Mouse (Mus musculus): Measurements from ENCODE around the gene Fam204a. TPM values are rescaled to one million over a fixed set of nuclear protein-coding genes. Genes with fewer than 3 reads are reported as not detected.

The Fam204a gene
- 44.9 and 48.8 TPM in 2 replicates for polyA plus RNA-seq (2015; fragmentation: Nextera tagmentation; extraction: Ambion mirVana)

GRCm38 (mm10) chr19:60225899-60226844 is at the start of gene Fam204a:
Gene Fam204a (minus strand): TSS chr19:60226701.
- Histone ChIP-seq H3K36me3 (ENCODE audit: control insufficient read depth, insufficient read depth, low read length) (no peaks in the 10 kb centered on the region), H3K4me1 (replicated peaks; ENCODE audit: control insufficient read depth, insufficient read depth, low read length) (peaks cover 6% of the 10 kb centered on the region; the same call in 1 of the 2 replicates), H3K4me2 (ENCODE audit: low read depth, low read length) (peak within 1 kb of the TSS; percentile 51), H3K4me3 (ENCODE audit: low read length) (peak within 1 kb of the TSS; percentile 93), H3K27ac (ENCODE audit: low read length) (peak within 1 kb of the TSS; percentile 98), H3K27me3 (ENCODE audit: control insufficient read depth, insufficient read depth, low read depth, low read length) (no peaks in the 10 kb centered on the region), H3K9ac (ENCODE audit: low read length) (peak within 1 kb of the TSS; percentile 97), H3K9me3 (ENCODE audit: control insufficient read depth, low read length) (no peaks in the 10 kb centered on the region)
- peak; percentile 100 for ATAC-seq (ENCODE audit: low read depth)
- under 1% methylated on average over 67 of the region's 68 CpGs for WGBS

GRCm38 (mm10) chr19:60265789-60266188 is 39.3 kb upstream of the Fam204a start:
- H3K4me2 ChIP-seq (ENCODE audit: low read depth, low read length), result no peak overlapping the region
- H3K9me3 ChIP-seq (ENCODE audit: control insufficient read depth, low read length), result no peaks in the 10 kb centered on the region
- no peak overlapping the region for H3K9ac ChIP-seq (ENCODE audit: low read length)
- no peaks in the 10 kb centered on the region for H3K4me1 ChIP-seq (replicated peaks; ENCODE audit: control insufficient read depth, insufficient read depth, low read length)
- H3K36me3 ChIP-seq (ENCODE audit: control insufficient read depth, insufficient read depth, low read length), result no peaks in the 10 kb centered on the region
- no peak for ATAC-seq (ENCODE audit: low read depth)
- H3K4me3 ChIP-seq (ENCODE audit: low read length), result no peak overlapping the region
- H3K27ac ChIP-seq (ENCODE audit: low read length), result no peak overlapping the region
- H3K27me3 ChIP-seq (ENCODE audit: control insufficient read depth, insufficient read depth, low read depth, low read length), result no peaks in the 10 kb centered on the region
- 49% methylated on average over 1 of the region's 1 CpGs for WGBS

- no peaks in the 10 kb centered on the region for H3K9me3 ChIP-seq (ENCODE audit: control insufficient read depth, low read length)
- no peaks in the 10 kb centered on the region for H3K27me3 ChIP-seq (ENCODE audit: control insufficient read depth, insufficient read depth, low read depth, low read length)
- no peak overlapping the region for H3K4me2 ChIP-seq (ENCODE audit: low read depth, low read length)
- H3K4me3 ChIP-seq (ENCODE audit: low read length), result no peak overlapping the region
- ATAC-seq (ENCODE audit: low read depth), result no peak
- H3K9ac ChIP-seq (ENCODE audit: low read length), result no peak overlapping the region
- H3K27ac ChIP-seq (ENCODE audit: low read length), result no peak overlapping the region
- 83% methylated on average over 5 of the region's 5 CpGs for WGBS
- no peaks in the 10 kb centered on the region for H3K36me3 ChIP-seq (ENCODE audit: control insufficient read depth, insufficient read depth, low read length)
- H3K4me1 ChIP-seq (replicated peaks; ENCODE audit: control insufficient read depth, insufficient read depth, low read length), result no peaks in the 10 kb centered on the region
These were observed 34.2 kb upstream of the Fam204a start for GRCm38 (mm10) chr19:60260689-60261088.

GRCm38 (mm10) chr19:60252021-60252420 is 25.5 kb upstream of the Fam204a start:
- no peak for ATAC-seq (ENCODE audit: low read depth)
- Histone ChIP-seq H3K27me3 (ENCODE audit: control insufficient read depth, insufficient read depth, low read depth, low read length) (no peaks in the 10 kb centered on the region), H3K9me3 (ENCODE audit: control insufficient read depth, low read length) (no peaks in the 10 kb centered on the region), H3K27ac (ENCODE audit: low read length) (no peak overlapping the region), H3K4me1 (replicated peaks; ENCODE audit: control insufficient read depth, insufficient read depth, low read length) (peaks cover 4% of the 10 kb centered on the region; the same call in 1 of the 2 replicates), H3K36me3 (ENCODE audit: control insufficient read depth, insufficient read depth, low read length) (no peaks in the 10 kb centered on the region), H3K4me3 (ENCODE audit: low read length) (no peak overlapping the region), H3K4me2 (ENCODE audit: low read depth, low read length) (no peak overlapping the region), H3K9ac (ENCODE audit: low read length) (no peak overlapping the region)
- WGBS, result 41% methylated on average over 2 of the region's 2 CpGs

- 43% methylated on average over 9 of the region's 9 CpGs for WGBS
- peak; percentile 82 for ATAC-seq (ENCODE audit: low read depth)
- Histone ChIP-seq H3K4me3 (ENCODE audit: low read length) (no peak overlapping the region), H3K4me1 (replicated peaks; ENCODE audit: control insufficient read depth, insufficient read depth, low read length) (peaks cover 4% of the 10 kb centered on the region; the same call in 1 of the 2 replicates), H3K9ac (ENCODE audit: low read length) (no peak overlapping the region), H3K4me2 (ENCODE audit: low read depth, low read length) (peak overlapping the region; percentile 25; the same call in 1 of the 2 replicates), H3K9me3 (ENCODE audit: control insufficient read depth, low read length) (no peaks in the 10 kb centered on the region), H3K36me3 (ENCODE audit: control insufficient read depth, insufficient read depth, low read length) (no peaks in the 10 kb centered on the region), H3K27ac (ENCODE audit: low read length) (peak overlapping the region; percentile 37; the same call in 1 of the 2 replicates), H3K27me3 (ENCODE audit: control insufficient read depth, insufficient read depth, low read depth, low read length) (no peaks in the 10 kb centered on the region)
These were observed 24.7 kb upstream of the Fam204a start for GRCm38 (mm10) chr19:60251197-60251596.

GRCm38 (mm10) chr19:60245250-60245649 is 18.7 kb upstream of the Fam204a start:
- ATAC-seq (ENCODE audit: low read depth), result no peak
- no peak overlapping the region for H3K9ac ChIP-seq (ENCODE audit: low read length)
- H3K36me3 ChIP-seq (ENCODE audit: control insufficient read depth, insufficient read depth, low read length), result no peaks in the 10 kb centered on the region
- no peak overlapping the region for H3K27ac ChIP-seq (ENCODE audit: low read length)
- no peaks in the 10 kb centered on the region for H3K4me1 ChIP-seq (replicated peaks; ENCODE audit: control insufficient read depth, insufficient read depth, low read length)
- 74% methylated on average over 3 of the region's 3 CpGs for WGBS
- H3K4me3 ChIP-seq (ENCODE audit: low read length), result no peak overlapping the region
- H3K9me3 ChIP-seq (ENCODE audit: control insufficient read depth, low read length), result no peaks in the 10 kb centered on the region
- no peak overlapping the region for H3K4me2 ChIP-seq (ENCODE audit: low read depth, low read length)
- no peaks in the 10 kb centered on the region for H3K27me3 ChIP-seq (ENCODE audit: control insufficient read depth, insufficient read depth, low read depth, low read length)

GRCm38 (mm10) chr19:60242620-60243019 is 16.1 kb upstream of the Fam204a start:
- Histone ChIP-seq H3K36me3 (ENCODE audit: control insufficient read depth, insufficient read depth, low read length) (no peaks in the 10 kb centered on the region), H3K9me3 (ENCODE audit: control insufficient read depth, low read length) (no peaks in the 10 kb centered on the region), H3K27ac (ENCODE audit: low read length) (no peak overlapping the region), H3K9ac (ENCODE audit: low read length) (no peak overlapping the region), H3K4me2 (ENCODE audit: low read depth, low read length) (no peak overlapping the region), H3K4me1 (replicated peaks; ENCODE audit: control insufficient read depth, insufficient read depth, low read length) (no peaks in the 10 kb centered on the region), H3K27me3 (ENCODE audit: control insufficient read depth, insufficient read depth, low read depth, low read length) (no peaks in the 10 kb centered on the region), H3K4me3 (ENCODE audit: low read length) (no peak overlapping the region)
- 81% methylated on average over 7 of the region's 7 CpGs for WGBS
- ATAC-seq (ENCODE audit: low read depth), result no peak

GRCm38 (mm10) chr19:60241916-60242602 is 15.6 kb upstream of the Fam204a start:
- WGBS, result 84% methylated on average over 7 of the region's 7 CpGs

GRCm38 (mm10) chr19:60231542-60231941 is 5.0 kb upstream of the Fam204a start:
- no peak overlapping the region for H3K27ac ChIP-seq (ENCODE audit: low read length)
- H3K4me2 ChIP-seq (ENCODE audit: low read depth, low read length), result no peak overlapping the region
- H3K9me3 ChIP-seq (ENCODE audit: control insufficient read depth, low read length), result no peaks in the 10 kb centered on the region
- H3K4me3 ChIP-seq (ENCODE audit: low read length), result no peak overlapping the region
- no peak overlapping the region for H3K9ac ChIP-seq (ENCODE audit: low read length)
- no peak for ATAC-seq (ENCODE audit: low read depth)
- H3K4me1 ChIP-seq (replicated peaks; ENCODE audit: control insufficient read depth, insufficient read depth, low read length), result no peaks in the 10 kb centered on the region
- WGBS, result 72% methylated on average over 2 of the region's 2 CpGs
- H3K36me3 ChIP-seq (ENCODE audit: control insufficient read depth, insufficient read depth, low read length), result no peaks in the 10 kb centered on the region
- no peaks in the 10 kb centered on the region for H3K27me3 ChIP-seq (ENCODE audit: control insufficient read depth, insufficient read depth, low read depth, low read length)

More at GRCm38 (mm10) chr19:60241916-60242602, 15.6 kb upstream of the Fam204a start:
- Histone ChIP-seq H3K4me3 (ENCODE audit: low read length) (no peak overlapping the region), H3K4me2 (ENCODE audit: low read depth, low read length) (no peak overlapping the region), H3K27me3 (ENCODE audit: control insufficient read depth, insufficient read depth, low read depth, low read length) (no peaks in the 10 kb centered on the region), H3K9ac (ENCODE audit: low read length) (no peak overlapping the region), H3K9me3 (ENCODE audit: control insufficient read depth, low read length) (no peaks in the 10 kb centered on the region), H3K36me3 (ENCODE audit: control insufficient read depth, insufficient read depth, low read length) (no peaks in the 10 kb centered on the region), H3K4me1 (replicated peaks; ENCODE audit: control insufficient read depth, insufficient read depth, low read length) (no peaks in the 10 kb centered on the region), H3K27ac (ENCODE audit: low read length) (no peak overlapping the region)
- ATAC-seq (ENCODE audit: low read depth), result no peak

All from lung, embryonic 16.5 days (tissue).